Mouse (Mus musculus) embryonic facial prominence, embryonic 11.5 days (tissue): ENCODE data around the gene Alg14. TPM values are rescaled to one million over a fixed set of nuclear protein-coding genes. Genes with fewer than 3 reads are reported as not detected.

Source experiments
- ATAC-seq: fragments of 200-750 bp; cut with Nextera tagmentation; replicated peaks from 2 replicates; pipeline ENCODE4 v1.8.0; 2017; ENCODE audit warnings: low read depth; ENCODE audit not compliant: insufficient number of reproducible peaks, low FRiP score, low TSS enrichment
- DNase-seq: peaks from one replicate; pipeline ENCODE4 v3.0.0-alpha.2; 2015; ENCODE audit warnings: low spot score
- H3K27ac ChIP-seq: fragments of 300-500 bp; sonication (generic); replicated peaks from 2 replicates; pipeline ENCODE4 v1.5.1; 2014; ENCODE audit warnings: mild to moderate bottlenecking, low read depth, low read length, control low read depth
- H3K27me3 ChIP-seq: fragments of 300-500 bp; sonication (generic); 2 replicates; pipeline ENCODE4 v1.6.1; 2014; ENCODE audit warnings: mild to moderate bottlenecking, low read length, moderate library complexity, mixed read lengths; ENCODE audit not compliant: control insufficient read depth, insufficient read depth
- H3K36me3 ChIP-seq: fragments of 300-500 bp; sonication (generic); replicated peaks from 2 replicates; pipeline ENCODE4 v1.6.1; 2014; ENCODE audit warnings: low read depth, mild to moderate bottlenecking, low read length, moderate library complexity, mixed read lengths; ENCODE audit not compliant: control insufficient read depth, insufficient read depth
- H3K4me1 ChIP-seq: fragments of 300-500 bp; sonication (generic); 2 replicates; pipeline ENCODE4 v1.6.1; 2014; ENCODE audit warnings: low read length, mixed read lengths; ENCODE audit not compliant: control insufficient read depth, insufficient read depth
- H3K4me2 ChIP-seq: fragments of 300-500 bp; sonication (generic); 2 replicates; pipeline ENCODE4 v1.6.1; 2014; ENCODE audit warnings: low read depth, mild to moderate bottlenecking, control low read depth, low read length, moderate library complexity
- H3K4me3 ChIP-seq: fragments of 300-500 bp; sonication (generic); 2 replicates; pipeline ENCODE4 v1.5.1; 2014; ENCODE audit warnings: low read depth, low read length, control low read depth
- H3K9ac ChIP-seq: fragments of 300-500 bp; sonication (generic); replicated peaks from 2 replicates; pipeline ENCODE4 v1.6.1; 2014; ENCODE audit warnings: mild to moderate bottlenecking, control low read depth, low read length
- H3K9me3 ChIP-seq: fragments of 300-500 bp; sonication (generic); replicated peaks from 2 replicates; pipeline ENCODE4 v1.6.1; 2016; ENCODE audit warnings: mild to moderate bottlenecking, low read length, inconsistent platforms, mixed read lengths; ENCODE audit not compliant: control insufficient read depth
- WGBS: fragments of 180-500 bp; shearing (Covaris S2); extraction: QIAGEN DNeasy Blood & Tissue Kit; methylation state at CpG from one replicate; pipeline ENCODE4 v1.1.7; 2014; 5-methylcytosine and 5-hydroxymethylcytosine counted together
- polyA plus RNA-seq: library from polyadenylated mRNA; unstranded; fragments of >200 nt; fragmentation: Nextera tagmentation; extraction: Ambion mirVana; gene quantifications from 2 replicates; pipeline ENCODE4 v1.2.1, GENCODE M21; 2014

The Alg14 gene
- polyA plus RNA-seq, 1 experiment from 2014 or later = 35.4 TPM

DNA sequence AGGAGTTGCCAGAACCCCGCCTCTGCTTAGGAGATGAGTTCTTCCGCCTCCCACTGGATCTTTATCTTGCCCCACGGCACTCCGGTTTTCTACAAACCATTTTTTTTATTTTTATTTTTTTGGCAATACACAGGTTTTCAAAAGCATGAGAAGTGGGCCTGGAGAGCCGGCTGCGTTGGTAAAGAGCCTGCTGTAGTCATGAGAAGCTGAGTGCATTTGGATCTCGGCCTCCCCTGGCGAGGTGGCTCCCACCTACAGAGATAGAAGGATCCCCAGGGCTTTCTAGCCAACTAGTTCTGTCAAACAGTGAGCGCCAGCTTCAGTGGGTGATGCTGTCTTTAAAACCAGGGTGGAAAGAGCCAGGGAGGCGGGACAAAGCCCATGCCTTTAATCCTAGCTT lies 34.2 kb upstream of the Alg14 start:
- H3K4me3 ChIP-seq = no peak overlapping the region
- no peak for DNase-seq

DNA sequence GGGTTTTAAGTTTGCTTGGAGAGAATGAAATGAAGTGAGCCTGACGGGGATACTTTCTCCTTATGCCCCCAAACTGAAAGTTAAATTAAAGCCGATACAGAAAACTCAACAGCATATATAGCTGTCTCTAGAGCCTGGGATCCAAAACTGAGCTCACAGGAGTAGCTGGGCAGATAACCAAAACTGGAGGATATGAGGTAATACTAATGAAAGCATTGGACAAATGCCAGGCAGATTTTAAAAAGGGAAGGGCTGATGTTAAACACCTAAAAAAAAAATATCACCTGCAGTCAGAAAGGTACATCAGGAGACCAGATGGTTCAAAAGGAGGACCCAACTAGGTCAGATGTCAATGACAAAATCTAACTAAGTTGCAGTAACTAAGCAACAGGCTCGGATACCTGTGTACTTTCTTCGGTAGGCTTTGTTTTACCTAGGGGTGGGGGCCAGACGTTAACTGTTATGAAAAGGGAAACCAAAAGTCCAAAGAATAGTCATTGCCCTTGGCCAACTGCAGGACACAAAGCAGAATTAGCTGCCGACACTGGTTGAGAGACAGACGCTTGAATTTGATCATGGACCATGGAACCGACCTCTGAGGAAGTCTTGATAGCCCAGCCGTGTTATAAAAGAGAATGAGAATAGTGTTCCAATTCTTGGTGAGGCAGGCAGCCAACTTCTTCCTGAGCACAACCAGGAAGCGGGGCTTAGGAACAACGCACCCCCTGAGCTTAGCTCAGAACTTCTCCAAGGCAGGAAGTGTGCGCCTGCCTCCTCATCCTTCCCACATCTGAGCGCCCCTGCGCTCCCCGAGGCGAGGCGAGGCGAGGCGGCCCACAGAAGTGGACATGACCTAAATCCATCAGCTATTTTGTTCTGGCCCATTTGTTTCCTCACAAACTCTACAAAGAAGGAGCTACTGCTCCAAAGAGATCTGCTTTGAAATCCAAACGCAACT lies 32.8 kb upstream of the Alg14 start:
- WGBS = 80% methylated on average over 20 of the region's 20 CpGs
- H3K36me3 ChIP-seq = no peaks in the 10 kb centered on the region
- DNase-seq = no peak
- no peaks in the 10 kb centered on the region for H3K9me3 ChIP-seq
- no peak overlapping the region for H3K4me3 ChIP-seq
- no peak overlapping the region for H3K4me2 ChIP-seq
- H3K27me3 ChIP-seq = peaks cover 21% of the 10 kb centered on the region
- H3K4me1 ChIP-seq = no peaks in the 10 kb centered on the region
- H3K27ac ChIP-seq = no peak overlapping the region
- H3K9ac ChIP-seq = no peak overlapping the region
- no peak for ATAC-seq

More for the DNA sequence above, 34.2 kb upstream of the Alg14 start:
- Histone ChIP-seq H3K9ac (no peak overlapping the region), H3K9me3 (no peaks in the 10 kb centered on the region), H3K36me3 (no peaks in the 10 kb centered on the region), H3K4me1 (no peaks in the 10 kb centered on the region), H3K27ac (no peak overlapping the region), H3K27me3 (peaks cover 15% of the 10 kb centered on the region), H3K4me2 (no peak overlapping the region)
- 75% methylated on average over 10 of the region's 10 CpGs for whole genome bisulfite sequencing
- no peak for ATAC-seq

DNA sequence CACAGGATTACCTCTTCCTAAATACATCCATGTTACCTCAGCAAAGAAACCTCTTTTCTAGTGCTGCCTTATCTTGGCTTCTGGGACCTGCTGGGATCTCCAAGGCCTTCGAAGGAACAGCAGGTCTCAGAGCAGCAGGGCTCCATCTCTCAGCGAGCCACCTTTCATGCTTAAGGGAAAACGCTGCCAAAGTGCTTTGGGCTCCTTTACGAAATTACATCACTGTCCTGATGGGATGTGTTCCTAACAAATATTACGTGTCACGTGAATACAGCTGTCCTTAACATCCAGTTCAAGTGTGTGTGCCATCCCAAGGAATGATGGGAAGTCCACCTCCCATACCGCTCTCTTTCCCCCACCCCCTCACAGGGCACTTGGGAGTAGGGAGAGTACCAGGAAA lies 31.5 kb upstream of the Alg14 start:
- Histone ChIP-seq H3K4me2 (no peak overlapping the region), H3K27me3 (peaks cover 21% of the 10 kb centered on the region), H3K27ac (no peak overlapping the region), H3K9me3 (no peaks in the 10 kb centered on the region), H3K36me3 (no peaks in the 10 kb centered on the region), H3K4me3 (no peak overlapping the region), H3K4me1 (no peaks in the 10 kb centered on the region), H3K9ac (no peak overlapping the region)
- ATAC-seq = no peak
- 73% methylated on average over 7 of the region's 7 CpGs for WGBS
- no peak for DNase-seq

DNA sequence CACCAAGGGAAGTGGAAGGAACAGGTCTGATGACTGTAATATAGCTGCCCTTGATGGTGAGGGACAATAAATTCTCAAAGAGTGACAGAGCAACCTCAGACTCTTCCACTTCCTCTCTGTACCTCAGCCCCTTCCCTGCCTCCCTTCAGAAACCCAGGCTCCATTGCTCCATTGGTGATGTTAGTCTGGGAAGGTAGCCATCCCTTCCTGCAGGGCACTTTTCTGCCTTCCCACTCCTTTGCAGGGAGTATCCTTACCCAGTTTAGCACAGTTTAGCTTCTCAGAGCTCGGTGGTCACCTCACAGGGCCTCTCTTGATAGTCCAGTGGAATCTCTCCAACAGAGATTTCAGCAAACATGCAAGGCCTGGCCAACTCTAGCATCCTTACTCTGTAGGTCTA lies 30.7 kb upstream of the Alg14 start:
- no peak for DNase-seq
- 56% methylated on average over 1 of the region's 1 CpGs for WGBS
- Histone ChIP-seq H3K4me1 (no peaks in the 10 kb centered on the region), H3K4me3 (no peak overlapping the region), H3K27ac (no peak overlapping the region), H3K9ac (no peak overlapping the region), H3K9me3 (no peaks in the 10 kb centered on the region), H3K4me2 (no peak overlapping the region), H3K36me3 (no peaks in the 10 kb centered on the region), H3K27me3 (peaks cover 21% of the 10 kb centered on the region)
- ATAC-seq = no peak

DNA sequence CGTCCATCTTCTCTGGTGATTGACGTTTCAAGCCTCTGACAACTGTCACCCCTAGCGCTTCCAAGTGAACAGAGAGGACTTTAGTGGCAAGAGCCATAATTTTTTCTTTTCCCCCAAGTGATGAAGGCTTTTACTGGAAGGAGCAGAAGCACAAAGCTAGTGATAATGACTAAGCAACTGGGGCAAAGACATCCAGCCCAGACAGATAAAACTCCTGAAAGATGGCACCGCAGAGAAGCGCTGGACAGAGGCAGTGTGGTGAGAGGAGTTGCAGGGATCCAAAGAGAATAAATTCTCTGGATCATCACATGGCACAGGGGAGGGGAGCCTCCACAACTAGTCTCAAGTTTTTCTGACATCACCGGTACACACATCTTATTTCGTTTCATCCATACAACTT lies 30.3 kb upstream of the Alg14 start:
- H3K27ac ChIP-seq = no peak overlapping the region
- DNase-seq (no peak), ATAC-seq (no peak)
- no peak overlapping the region for H3K4me3 ChIP-seq
- H3K36me3 ChIP-seq = no peaks in the 10 kb centered on the region
- WGBS = 62% methylated on average over 7 of the region's 7 CpGs
- no peaks in the 10 kb centered on the region for H3K9me3 ChIP-seq
- no peaks in the 10 kb centered on the region for H3K4me1 ChIP-seq
- no peak overlapping the region for H3K4me2 ChIP-seq
- H3K27me3 ChIP-seq = peaks cover 21% of the 10 kb centered on the region
- no peak overlapping the region for H3K9ac ChIP-seq

- no peak for ATAC-seq
- Histone ChIP-seq H3K27me3 (peaks cover 21% of the 10 kb centered on the region), H3K27ac (no peak overlapping the region)
Observed at GRCm38 (mm10) chr3:121261939-121262520, 29.5 kb upstream of the Alg14 start.

DNA sequence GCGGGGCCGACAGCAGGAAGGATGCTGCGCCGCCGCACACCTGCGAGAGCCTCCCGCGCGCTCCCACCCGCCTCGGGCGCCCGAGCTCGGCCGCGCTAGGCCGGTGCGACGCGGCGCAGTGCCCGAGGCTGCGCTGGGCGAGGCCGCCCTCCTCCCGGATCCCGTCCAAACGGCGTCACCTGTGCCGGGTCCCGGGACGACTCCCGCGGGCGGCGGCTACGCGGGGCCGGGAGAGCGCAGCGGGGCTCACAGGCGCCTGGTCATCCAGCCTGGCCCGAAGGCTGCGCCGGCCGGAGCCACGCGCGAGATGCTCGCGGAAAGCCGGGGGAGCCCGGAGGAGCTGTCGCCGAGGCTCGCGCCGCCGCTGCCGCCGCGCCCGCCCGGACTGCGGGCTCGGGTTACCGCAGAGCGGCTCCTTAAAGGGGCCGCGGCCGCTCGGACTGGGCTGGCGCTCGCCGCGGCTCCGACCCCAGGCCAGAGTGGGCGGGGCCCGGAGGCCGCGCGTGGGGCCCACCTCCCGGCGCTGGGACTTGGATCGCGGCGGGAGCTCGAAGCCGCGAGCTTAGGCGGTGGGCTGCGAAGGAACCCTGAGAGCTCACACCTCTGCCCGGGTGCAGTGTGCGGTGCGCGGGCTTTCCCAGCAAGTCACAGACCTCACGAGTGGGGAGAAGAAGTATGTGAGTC lies 28.9 kb upstream of the Alg14 start:
- Histone ChIP-seq H3K4me1 (no peaks in the 10 kb centered on the region), H3K27me3 (peaks cover 21% of the 10 kb centered on the region), H3K9ac (peak overlapping the region; percentile 71), H3K36me3 (no peaks in the 10 kb centered on the region), H3K9me3 (no peaks in the 10 kb centered on the region), H3K4me2 (peak overlapping the region; percentile 100), H3K27ac (0 out of 2 replicates have a peak overlapping the region, but pooled peaks have one; percentile 13), H3K4me3 (peak overlapping the region; percentile 67)
- under 1% methylated on average over 94 of the region's 97 CpGs for whole genome bisulfite sequencing
- peak; percentile 73 for DNase-seq
- peak; percentile 89 for ATAC-seq

More at GRCm38 (mm10) chr3:121261939-121262520, 29.5 kb upstream of the Alg14 start:
- no peaks in the 10 kb centered on the region for H3K4me1 ChIP-seq
- peak overlapping the region; percentile 67 for H3K4me3 ChIP-seq
- H3K9me3 ChIP-seq = no peaks in the 10 kb centered on the region
- WGBS = 8% methylated on average over 21 of the region's 21 CpGs
- no peaks in the 10 kb centered on the region for H3K36me3 ChIP-seq
- H3K4me2 ChIP-seq = peak overlapping the region; percentile 100
- peak overlapping the region; percentile 71 for H3K9ac ChIP-seq
- DNase-seq = no peak
